Mouse (Mus musculus) MEL (cell line): ENCODE results near the gene Sc5d. TPM values are rescaled to one million over a fixed set of nuclear protein-coding genes. Genes with fewer than 3 reads are reported as not detected.

Experiments
- DNase-seq: peaks from one replicate; pipeline ENCODE4 v3.0.0; 2011; ENCODE audit warnings: low read depth, low spot score
- H3K27ac ChIP-seq: 2 replicates; pipeline ENCODE4 v1.5.1; 2012; ENCODE audit warnings: low read depth, mild to moderate bottlenecking, control low read depth, low read length, moderate library complexity; ENCODE audit not compliant: control insufficient read depth
- H3K27me3 ChIP-seq, 2 experiments: fragments of 150-350 bp in 1 of 2; sonication (generic) in 1 of 2; 2 replicates each; pipeline ENCODE4 v1.6.1; 2012; ENCODE audit warnings: low read length in 2 of 2, mild to moderate bottlenecking in 2 of 2, improper control_type of control experiment in 1 of 2, moderate library complexity in 1 of 2; ENCODE audit not compliant: insufficient read depth in 2 of 2, control insufficient read depth in 1 of 2
- H3K36me3 ChIP-seq, 2 experiments: 2 replicates each; pipeline ENCODE4 v1.6.1; 2012 to 2014; ENCODE audit warnings: low read length in 2 of 2, improper control_type of control experiment in 1 of 2, inconsistent platforms in 1 of 2, mild to moderate bottlenecking in 1 of 2; ENCODE audit not compliant: insufficient read depth in 2 of 2, control insufficient read depth in 1 of 2
- H3K4me1 ChIP-seq, 2 experiments: fragments of 150-350 bp in 1 of 2; sonication (generic) in 1 of 2; 2 replicates each; pipeline ENCODE4 v1.6.1; 2012; ENCODE audit warnings: low read length in 2 of 2, improper control_type of control experiment in 1 of 2, mild to moderate bottlenecking in 1 of 2; ENCODE audit not compliant: insufficient read depth in 2 of 2, control insufficient read depth in 1 of 2
- H3K4me3 ChIP-seq, 2 experiments: fragments of 150-350 bp in 1 of 2; sonication (generic) in 1 of 2; 2 replicates each; pipeline ENCODE4 v1.5.1; 2012; ENCODE audit warnings: low read depth in 2 of 2, low read length in 2 of 2, mild to moderate bottlenecking in 2 of 2, moderate library complexity in 2 of 2, control low read depth in 1 of 2, improper control_type of control experiment in 1 of 2; ENCODE audit not compliant: control insufficient read depth in 1 of 2, insufficient read depth in 1 of 2
- H3K79me2 ChIP-seq: 2 replicates; pipeline ENCODE4 v1.6.1; 2012; ENCODE audit warnings: mild to moderate bottlenecking, low read length, moderate library complexity; ENCODE audit not compliant: control insufficient read depth, poor library complexity, insufficient read depth
- H3K9ac ChIP-seq: 2 replicates; pipeline ENCODE4 v1.6.1; 2012; ENCODE audit warnings: low read depth, mild to moderate bottlenecking, control low read depth, low read length, moderate library complexity; ENCODE audit not compliant: control insufficient read depth, poor library complexity, severe bottlenecking
- H3K9me3 ChIP-seq: fragments of 150-350 bp; sonication (generic); replicated peaks from 2 replicates; pipeline ENCODE4 v1.6.1; 2012; ENCODE audit warnings: mild to moderate bottlenecking, low read length, improper control_type of control experiment, moderate library complexity; ENCODE audit not compliant: insufficient read depth
- CHD1 ChIP-seq: IDR thresholded peaks from 2 replicates; pipeline ENCODE4 v1.6.1; 2012; ENCODE audit warnings: low read depth, mild to moderate bottlenecking, inconsistent platforms, low read length, improper control_type of control experiment
- CHD2 ChIP-seq: IDR thresholded peaks from 2 replicates; pipeline ENCODE4 v1.6.1; 2011; ENCODE audit warnings: low read length, improper control_type of control experiment
- CTCF ChIP-seq, 3 experiments: IDR thresholded peaks in 2 of 3; conservative IDR thresholded peaks in 1 of 3; 2 replicates each; pipeline ENCODE4 v1.5.1; 2011 to 2012; ENCODE audit warnings: low read length in 3 of 3, low read depth in 2 of 3, mild to moderate bottlenecking in 2 of 3, improper control_type of control experiment in 1 of 3, inconsistent platforms in 1 of 3, mixed read lengths in 1 of 3, moderate library complexity in 1 of 3; ENCODE audit not compliant: control insufficient read depth in 1 of 3, insufficient read depth in 1 of 3, poor library complexity in 1 of 3, severe bottlenecking in 1 of 3
- E2F4 ChIP-seq: IDR thresholded peaks from 2 replicates; pipeline ENCODE4 v1.6.1; 2011; ENCODE audit warnings: low read depth, low read length, improper control_type of control experiment, borderline replicate concordance
- EP300 ChIP-seq, 2 experiments: IDR thresholded peaks; 2 replicates each; pipeline ENCODE4 v1.6.1; 2011; ENCODE audit warnings: improper control_type of control experiment in 2 of 2, low read length in 2 of 2, low read depth in 1 of 2, mild to moderate bottlenecking in 1 of 2
- ETS1 ChIP-seq: IDR thresholded peaks from 2 replicates; pipeline ENCODE4 v1.6.1; 2012; ENCODE audit warnings: low read depth, mild to moderate bottlenecking, inconsistent platforms, low read length, improper control_type of control experiment, moderate library complexity
- GABPA ChIP-seq: IDR thresholded peaks from 2 replicates; pipeline ENCODE4 v1.6.1; 2012; ENCODE audit warnings: low read depth, mild to moderate bottlenecking, inconsistent platforms, low read length, improper control_type of control experiment, moderate library complexity
- GATA1 ChIP-seq: IDR thresholded peaks from 2 replicates; pipeline ENCODE4 v1.6.1; 2011; ENCODE audit warnings: low read depth, low read length, improper control_type of control experiment
- JUND ChIP-seq: IDR thresholded peaks from 2 replicates; pipeline ENCODE4 v1.6.1; 2011; ENCODE audit warnings: low read depth, mild to moderate bottlenecking, improper control_type of control experiment, low read length
- MEF2A ChIP-seq: IDR thresholded peaks from 2 replicates; pipeline ENCODE4 v1.6.1; 2014; ENCODE audit warnings: low read depth, mild to moderate bottlenecking, inconsistent platforms, low read length, improper control_type of control experiment; ENCODE audit not compliant: poor library complexity, insufficient replicate concordance, severe bottlenecking; ENCODE audit errors: extremely low read depth
- MXI1 ChIP-seq: IDR thresholded peaks from 2 replicates; pipeline ENCODE4 v1.6.1; 2011; ENCODE audit warnings: mild to moderate bottlenecking, low read depth, low read length, improper control_type of control experiment
- MYC ChIP-seq: IDR thresholded peaks from 2 replicates; pipeline ENCODE4 v1.6.1; 2011; ENCODE audit warnings: low read depth, mild to moderate bottlenecking, low read length, improper control_type of control experiment, moderate library complexity
- NELFE ChIP-seq: IDR thresholded peaks from 2 replicates; pipeline ENCODE4 v1.6.1; 2011; ENCODE audit warnings: low read depth, low read length, improper control_type of control experiment
- NRF1 ChIP-seq: IDR thresholded peaks from 2 replicates; pipeline ENCODE4 v1.6.1; 2014; ENCODE audit warnings: low read depth, mild to moderate bottlenecking, inconsistent platforms, low read length, improper control_type of control experiment, moderate library complexity; ENCODE audit not compliant: poor library complexity, insufficient read depth, severe bottlenecking
- POLR2AphosphoS5 ChIP-seq: IDR thresholded peaks from 2 replicates; pipeline ENCODE4 v1.6.1; 2012; ENCODE audit warnings: low read depth, borderline replicate concordance, mild to moderate bottlenecking, inconsistent platforms, low read length, moderate library complexity, mixed read lengths
- RCOR1 ChIP-seq: IDR thresholded peaks from 2 replicates; pipeline ENCODE4 v1.6.1; 2012; ENCODE audit warnings: low read depth, mild to moderate bottlenecking, inconsistent platforms, low read length, improper control_type of control experiment
- SIN3A ChIP-seq: IDR thresholded peaks from 2 replicates; pipeline ENCODE4 v1.6.1; 2012; ENCODE audit warnings: low read length, improper control_type of control experiment, inconsistent platforms
- SMC3 ChIP-seq: IDR thresholded peaks from 2 replicates; pipeline ENCODE4 v1.6.1; 2011; ENCODE audit warnings: low read depth, low read length, improper control_type of control experiment
- TAL1 ChIP-seq: IDR thresholded peaks from 2 replicates; pipeline ENCODE4 v1.6.1; 2012; ENCODE audit warnings: mild to moderate bottlenecking, inconsistent platforms, low read length, moderate library complexity, mixed read lengths
- TBP ChIP-seq: IDR thresholded peaks from 2 replicates; pipeline ENCODE4 v1.8.0; 2011; ENCODE audit warnings: low read depth, low read length, improper control_type of control experiment
- TCF12 ChIP-seq: IDR thresholded peaks from 2 replicates; pipeline ENCODE4 v1.6.1; 2014; ENCODE audit warnings: low read depth, mild to moderate bottlenecking, inconsistent platforms, low read length, improper control_type of control experiment, moderate library complexity
- UBTF ChIP-seq: IDR thresholded peaks from 2 replicates; pipeline ENCODE4 v1.6.1; 2012; ENCODE audit warnings: low read depth, mild to moderate bottlenecking, inconsistent platforms, low read length, improper control_type of control experiment, moderate library complexity, borderline replicate concordance; ENCODE audit not compliant: insufficient read depth
- USF1 ChIP-seq: IDR thresholded peaks from 2 replicates; pipeline ENCODE4 v1.6.1; 2014; ENCODE audit warnings: low read depth, mild to moderate bottlenecking, inconsistent platforms, low read length, improper control_type of control experiment, moderate library complexity
- ZC3H11A ChIP-seq: IDR thresholded peaks from 2 replicates; pipeline ENCODE4 v1.6.1; 2012; ENCODE audit warnings: low read depth, mild to moderate bottlenecking, inconsistent platforms, low read length, improper control_type of control experiment
- ZKSCAN1 ChIP-seq: IDR thresholded peaks from 2 replicates; pipeline ENCODE4 v1.6.1; 2012; ENCODE audit warnings: low read depth, mild to moderate bottlenecking, inconsistent platforms, low read length, improper control_type of control experiment, moderate library complexity
- ZNF384 ChIP-seq: IDR thresholded peaks from 2 replicates; pipeline ENCODE4 v1.6.1; 2012; ENCODE audit warnings: low read depth, mild to moderate bottlenecking, inconsistent platforms, low read length, improper control_type of control experiment
- polyA plus RNA-seq, 2 experiments: library from polyadenylated mRNA; stranded (reverse) in 1 of 2; unstranded in 1 of 2; fragments of >175 nt in 1 of 2; fragments of >200 nt in 1 of 2; gene quantifications; 2 replicates each; pipeline versions ENCODE4 v1.2.1 to v1.2.4; 2012; ENCODE audit warnings: low replicate concordance in 2 of 2, low read depth in 1 of 2; ENCODE audit not compliant: insufficient read length in 2 of 2, insufficient read depth in 1 of 2, missing spikeins in 1 of 2
- total RNA-seq: library from RNA; depleted of rRNA; stranded (reverse); fragments of 300-350 nt; gene quantifications from 2 replicates; pipeline ENCODE4 v1.2.3, GENCODE M21; 2012

The Sc5d gene
- total and polyA plus RNA-seq, 3 experiments, result 17.9 to 24.2 TPM; not detected in 1

GRCm38 (mm10) chr9:42270081-42270480, 6.0 kb upstream of the Sc5d start:
- Histone ChIP-seq H3K27me3 (peaks cover 0 to 2% of the 10 kb centered on the region in 2 experiments; a peak in 3 of 4 replicates), H3K36me3 (peaks cover 0 to 2% of the 10 kb centered on the region in 2 experiments; a peak in 2 of 4 replicates), H3K4me1 (0 out of 4 replicates have a peak, but pooled peaks cover 0 to 2% of the 10 kb centered on the region in 2 experiments), H3K9ac (no peak overlapping the region), H3K4me3 (no peak overlapping the region), H3K27ac (no peak overlapping the region), H3K79me2 (no peaks in the 10 kb centered on the region), H3K9me3 (no peaks in the 10 kb centered on the region)
- no peak for DNase-seq
- no peak for TF ChIP-seq GATA1
- no peak for TF ChIP-seq CTCF (IDR thresholded peaks at IDR 0.05 in 2 of 3, conservative IDR thresholded peaks at IDR 0.05 in 1 of 3; ENCODE audit: control insufficient read depth in 1 of 3, insufficient read depth in 1 of 3, low read depth in 2 of 3, low read length in 3 of 3, poor library complexity in 1 of 3, severe bottlenecking in 1 of 3)
- TF ChIP-seq ZNF384, result no peak
- no peak for TF ChIP-seq EP300 (IDR thresholded peaks at IDR 0.05; ENCODE audit: low read depth in 1 of 2, low read length in 2 of 2)
- TF ChIP-seq NRF1, result no peak
- TF ChIP-seq CHD1, result no peak
- no peak for TF ChIP-seq ZC3H11A
- TF ChIP-seq USF1, result no peak
- TF ChIP-seq SMC3, result no peak
- no peak for TF ChIP-seq ETS1
- no peak for TF ChIP-seq TCF12
- no peak for TF ChIP-seq NELFE
- TF ChIP-seq E2F4, result no peak
- no peak for TF ChIP-seq SIN3A
- TF ChIP-seq RCOR1, result no peak
- TF ChIP-seq CHD2, result no peak
- TF ChIP-seq TBP, result no peak
- no peak for TF ChIP-seq GABPA
- no peak for TF ChIP-seq MEF2A

- Histone ChIP-seq H3K27me3 (peaks cover 0 to 2% of the 10 kb centered on the region in 2 experiments; a peak in 3 of 4 replicates), H3K4me1 (peaks cover 0 to 5% of the 10 kb centered on the region in 2 experiments; a peak in 1 of 4 replicates), H3K4me3 (no peak overlapping the region), H3K36me3 (peaks cover 0 to 7% of the 10 kb centered on the region in 2 experiments; a peak in 2 of 4 replicates), H3K9ac (no peak overlapping the region), H3K9me3 (no peaks in the 10 kb centered on the region), H3K79me2 (peaks cover 3% of the 10 kb centered on the region), H3K27ac (no peak overlapping the region)
- no peak for DNase-seq
- TF ChIP-seq NELFE (no peak), MXI1 (no peak), CHD2 (no peak), SMC3 (no peak), JUND (no peak), UBTF (no peak), ZNF384 (no peak), MYC (no peak), TAL1 (no peak), RCOR1 (no peak), POLR2AphosphoS5 (no peak), CTCF (IDR thresholded peaks at IDR 0.05 in 2 of 3, conservative IDR thresholded peaks at IDR 0.05 in 1 of 3; ENCODE audit: control insufficient read depth in 1 of 3, insufficient read depth in 1 of 3, low read depth in 2 of 3, low read length in 3 of 3, poor library complexity in 1 of 3, severe bottlenecking in 1 of 3) (no peak), ZKSCAN1 (no peak), SIN3A (no peak)
These were observed 4.3 kb upstream of the Sc5d start for GRCm38 (mm10) chr9:42268371-42268770.
